Mouse (Mus musculus) liver, embryonic 14.5 days (tissue): ENCODE results near the gene Zfp821.

Experiments
- CTCF ChIP-seq: IDR thresholded peaks from 2 replicates; pipeline ENCODE4 v1.5.1; 2016; ENCODE audit warnings: antibody characterized with exemption, low read depth, control low read depth
- EP300 ChIP-seq: IDR thresholded peaks from 2 replicates; pipeline ENCODE4 v1.6.1; 2016; ENCODE audit warnings: antibody characterized with exemption, low read depth

DNA sequence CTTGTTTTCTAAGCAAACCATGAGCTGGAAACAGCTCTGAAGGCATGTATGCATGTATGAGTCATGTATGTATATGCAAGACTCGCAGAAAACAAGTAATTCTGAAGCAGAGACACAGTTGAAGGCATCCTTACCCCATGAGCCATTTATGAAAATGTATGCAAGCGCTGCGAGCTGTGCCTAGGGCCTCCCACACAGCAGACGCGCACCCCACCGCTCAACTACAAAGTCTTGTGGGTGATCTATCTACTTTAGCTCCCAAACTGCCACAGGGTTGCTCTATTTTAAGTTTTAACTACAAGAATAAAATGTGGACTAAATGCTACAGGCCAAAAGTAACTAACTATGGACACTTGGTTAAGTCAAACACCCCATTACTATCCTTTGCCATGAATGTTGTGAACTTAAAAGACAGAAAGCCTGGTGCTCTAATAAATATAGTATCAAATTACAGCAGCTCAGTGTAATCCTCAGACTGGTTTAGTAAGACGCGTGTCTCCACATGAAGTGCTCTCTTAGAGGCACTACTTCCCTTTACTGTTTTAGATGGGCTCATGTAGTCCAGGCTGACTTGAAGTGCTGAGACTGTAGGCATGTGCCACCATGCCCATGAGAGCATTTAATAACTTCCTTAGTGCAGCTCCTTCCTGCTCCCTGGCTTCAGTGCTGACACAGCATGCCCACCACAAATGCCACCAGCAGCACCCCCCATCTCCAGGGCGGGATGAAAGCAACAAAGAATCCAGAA is 29.3 kb upstream of the Zfp821 start:
- TF ChIP-seq CTCF (no peak), EP300 (no peak)
